Mouse (Mus musculus) cortical plate, adult 2 months (tissue): ENCODE measurements at regions not wholly inside any gene's neighbourhood (a gene's known extent, or its start where the extent isn't known, plus 50 kb on each side); places are given as distances from the start of the nearest gene placed in this dataset.

ENCODE experiments used
- CTCF ChIP-seq: fragments of 200-500 bp; IDR thresholded peaks from 2 replicates; pipeline ENCODE4 v1.5.1; 2011; ENCODE audit warnings: mild to moderate bottlenecking, control low read depth, low read length; ENCODE audit not compliant: insufficient read depth; ENCODE audit errors: extremely low read depth
- POLR2A ChIP-seq: fragments of 200-500 bp; IDR thresholded peaks from 2 replicates; pipeline ENCODE4 v1.6.1; 2011; ENCODE audit warnings: mild to moderate bottlenecking, low read length, control low read depth; ENCODE audit not compliant: insufficient read depth; ENCODE audit errors: extremely low read depth

DNA sequence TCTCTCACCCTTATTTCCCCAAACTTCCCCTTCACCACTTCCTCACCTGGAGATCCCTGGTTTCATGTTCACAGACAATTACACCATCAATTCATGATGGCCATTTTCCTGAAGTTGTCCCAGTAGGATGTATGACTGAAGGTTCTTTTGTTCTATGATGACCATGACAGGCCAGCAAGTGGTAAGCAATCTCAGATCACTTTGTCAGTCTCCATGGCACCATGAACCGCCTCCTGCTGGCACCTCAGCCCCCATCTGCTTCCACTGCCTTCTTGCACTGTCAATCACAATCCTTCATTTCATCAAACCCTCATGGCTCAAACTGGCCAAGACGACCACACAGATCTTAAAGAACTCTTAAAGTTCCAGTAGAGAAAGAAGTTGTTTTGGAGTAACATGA, 297.9 kb upstream of the Slc24a5 start:
- no peak for TF ChIP-seq CTCF
- no peak for TF ChIP-seq POLR2A
